In genomic region chr3:129904381-129905132, GRCm38 (mm10) we compare ENCODE assay signal across 20 mouse cellular contexts. TPM values are rescaled to one million over a fixed set of nuclear protein-coding genes. Genes with fewer than 3 reads are reported as not detected.
DNase-seq lines count a peak whose midpoint lies in the region; ATAC-seq and TF ChIP-seq lines count a peak whose summit lies in the region.
"Had no signal": no experiment of that assay in that cellular context is flagged by ENCODE, and none has a peak within 500 bp of the region (broad histone marks: within the 10 kb centered on the region; RNA-seq: fewer than 3 reads in every experiment).

No protein-coding gene starts in this region.

- TF ChIP-seq EP300 in liver, postnatal 0 days (IDR thresholded peaks at IDR 0.05; ENCODE audit: low read depth): no peak
- peak; percentile 90 for TF ChIP-seq EP300 in CH12.LX (IDR thresholded peaks at IDR 0.05; ENCODE audit: low read length)

- WGBS in liver, postnatal 0 days (ENCODE audit: insufficient replicate concordance): 47% methylated on average over 7 of the region's 7 CpGs

- dilution Hi-C loops in CH12.LX (cut with MboI; ENCODE audit: extremely low pct_ligation_motif_present, extremely low pct_unique_long_range_greater_than_20kb, low sequenced_read_pairs): no loop called here

- no peaks in the 10 kb centered on the region for H3K27me3 ChIP-seq in liver, postnatal 0 days (ENCODE audit: insufficient read depth, low read length)
- H3K27me3 ChIP-seq in CH12.LX (replicated peaks): no peaks in the 10 kb centered on the region
- H3K27me3 ChIP-seq: embryonic facial prominence, embryonic 15.5 days; forebrain, embryonic 12.5 days; heart, embryonic 12.5 days; lung, embryonic 15.5 days had no signal

- 0 out of 2 replicates have a peak, but pooled peaks have one; percentile 19 for TF ChIP-seq CTCF in liver, postnatal 0 days (IDR thresholded peaks at IDR 0.05; ENCODE audit: low read depth)
- TF ChIP-seq CTCF in CH12.LX (conservative IDR thresholded peaks at IDR 0.05 in 1 of 2, IDR thresholded peaks at IDR 0.05 in 1 of 2; ENCODE audit: low read depth in 2 of 2, low read length in 2 of 2): peak in 1 of 2 experiments; percentile 37; a peak in 2 of 4 replicates

- in situ Hi-C loops in CH12.LX (cut with MboI; ENCODE audit: low pct_ligation_motif_present, low pct_unique_long_range_greater_than_20kb, low sequenced_read_pairs): loop anchor here (25.0 kb wide), 1 partner anchor 783 kb away; no protein-coding TSS in a partner anchor

- ATAC-seq in liver, postnatal 0 days: 0 out of 2 replicates have a peak, but pooled peaks have one; percentile 13
- ATAC-seq in megakaryocyte, adult 5-6 weeks (ENCODE audit: poor library complexity, severe bottlenecking): peak; percentile 64
- ATAC-seq: CD4-positive, CD25-positive, alpha-beta regulatory T cell, adult 4 months; hindbrain, embryonic 16.5 days; intestine, postnatal 0 days had no signal

- H3K4me3 ChIP-seq in liver, postnatal 0 days (ENCODE audit: low read depth, low read length): no peak overlapping the region
- H3K4me3 ChIP-seq in CH12.LX (replicated peaks in 1 of 3; ENCODE audit: low read depth in 2 of 3, low read length in 2 of 3, poor library complexity in 1 of 3): peak overlapping the region in 1 of 3 experiments; percentile 19
- H3K4me3 ChIP-seq: embryonic facial prominence, embryonic 15.5 days; forebrain, embryonic 12.5 days; heart, embryonic 12.5 days; lung, embryonic 15.5 days; myocyte had no signal

- DNase-seq in liver, postnatal 0 days: no peak
- no peak for DNase-seq in liver
- DNase-seq in CH12.LX (ENCODE audit: extremely low read depth): peak; percentile 84
- peak; percentile 16 for DNase-seq in thymus, postnatal 25 days
- DNase-seq in gastrocnemius, postnatal 10 days: no peak
- DNase-seq in gastrocnemius, postnatal 14 days: no peak
- DNase-seq: embryo, embryonic 11 days; gastrocnemius, postnatal 36 days; layer of hippocampus, postnatal 36 days; right cerebral cortex, adult 18-20 months had no signal

- H3K4me1 ChIP-seq in liver, postnatal 0 days (ENCODE audit: insufficient read depth): peaks cover 23% of the 10 kb centered on the region
- H3K4me1 ChIP-seq in CH12.LX (ENCODE audit: control insufficient read depth in 1 of 2, insufficient read depth in 2 of 2): peaks cover 18 to 50% of the 10 kb centered on the region in 2 experiments

- no peak overlapping the region for H3K9ac ChIP-seq in liver, postnatal 0 days (replicated peaks)
- H3K9ac ChIP-seq in CH12.LX (ENCODE audit: insufficient read depth, low read depth): no peak overlapping the region
- H3K9ac ChIP-seq: embryonic facial prominence, embryonic 15.5 days; forebrain, embryonic 12.5 days; heart, embryonic 12.5 days; lung, embryonic 15.5 days had no signal

- intact Hi-C loops in gastrocnemius, postnatal 14 days (cut with DNase I; ENCODE audit: low total_unique reads): no loop called here

- H3K27ac ChIP-seq in liver, postnatal 0 days (ENCODE audit: low read depth): no peak overlapping the region
- H3K27ac ChIP-seq in CH12.LX (ENCODE audit: insufficient read depth, low read depth): no peak overlapping the region
- H3K27ac ChIP-seq: embryonic facial prominence, embryonic 15.5 days; forebrain, embryonic 12.5 days; lung, embryonic 15.5 days had no signal

- no peak for TF ChIP-seq POLR2A in CH12.LX (IDR thresholded peaks at IDR 0.05; ENCODE audit: low read depth, low read length)

- peak; percentile 8 for TF ChIP-seq RAD21 in CH12.LX (IDR thresholded peaks at IDR 0.05; ENCODE audit: low read depth, low read length)

- H3K9me3 ChIP-seq in liver, postnatal 0 days (ENCODE audit: low read length): no peaks in the 10 kb centered on the region
- no peaks in the 10 kb centered on the region for H3K9me3 ChIP-seq in CH12.LX (replicated peaks; ENCODE audit: low read length)
- H3K9me3 ChIP-seq: embryonic facial prominence, embryonic 15.5 days; forebrain, embryonic 12.5 days; heart, embryonic 12.5 days; lung, embryonic 15.5 days had no signal

- no peaks in the 10 kb centered on the region for H3K79me2 ChIP-seq in CH12.LX (replicated peaks; ENCODE audit: control insufficient read depth, extremely low read depth, insufficient read depth, poor library complexity, severe bottlenecking)

- no peak overlapping the region for H3K4me2 ChIP-seq in liver, postnatal 0 days (ENCODE audit: low read depth, low read length)
- H3K4me2 ChIP-seq in CH12.LX (ENCODE audit: insufficient read depth, low read depth, poor library complexity, severe bottlenecking): no peak overlapping the region
- H3K4me2 ChIP-seq: embryonic facial prominence, embryonic 15.5 days; forebrain, embryonic 12.5 days; heart, embryonic 12.5 days; lung, embryonic 15.5 days; midbrain, embryonic 11.5 days had no signal

- peaks cover 15% of the 10 kb centered on the region for H3K36me3 ChIP-seq in liver, postnatal 0 days (replicated peaks; ENCODE audit: insufficient read depth, low read length)
- H3K36me3 ChIP-seq in CH12.LX (replicated peaks in 1 of 2; ENCODE audit: control insufficient read depth in 1 of 2, insufficient read depth in 1 of 2, low read length in 1 of 2): peaks cover 3 to 25% of the 10 kb centered on the region in 2 experiments

TF ChIP-seq in CH12.LX, 34 proteins besides CTCF, POLR2A, EP300 and RAD21 (continues in another document):
- no peak for TF ChIP-seq CHD1 (IDR thresholded peaks at IDR 0.05; ENCODE audit: low read depth, low read length)
- peak; percentile 88 for TF ChIP-seq IRF4 (IDR thresholded peaks at IDR 0.05; ENCODE audit: low read depth, low read length)
- peak; percentile 46; the same call in 1 of the 2 replicates for TF ChIP-seq SIN3A (IDR thresholded peaks at IDR 0.05; ENCODE audit: low read length)
- no peak for TF ChIP-seq GABPA (IDR thresholded peaks at IDR 0.05; ENCODE audit: insufficient replicate concordance, low read depth, low read length)
- no peak for TF ChIP-seq USF2 (conservative IDR thresholded peaks at IDR 0.05; ENCODE audit: low read depth, low read length)
- no peak for TF ChIP-seq CHD2 (IDR thresholded peaks at IDR 0.05; ENCODE audit: low read length)
- no peak for TF ChIP-seq ZMIZ1 (IDR thresholded peaks at IDR 0.05; ENCODE audit: low read depth, low read length)
- no peak for TF ChIP-seq POLR2AphosphoS2 (IDR thresholded peaks at IDR 0.05; ENCODE audit: low read depth, low read length)
- TF ChIP-seq MAFK (IDR thresholded peaks at IDR 0.05; ENCODE audit: insufficient replicate concordance, low read length): peak; percentile 61; the same call in 1 of the 2 replicates
- peak; percentile 87 for TF ChIP-seq BHLHE40 (IDR thresholded peaks at IDR 0.05; ENCODE audit: low read depth, low read length)
- TF ChIP-seq JUN (IDR thresholded peaks at IDR 0.05; ENCODE audit: insufficient read depth, low read depth, low read length): peak; percentile 41; the same call in 1 of the 2 replicates
- TF ChIP-seq KAT2A (IDR thresholded peaks at IDR 0.05; ENCODE audit: insufficient replicate concordance, low read length): no peak
- TF ChIP-seq MXI1 (IDR thresholded peaks at IDR 0.05; ENCODE audit: low read depth, low read length): no peak; the same call in 1 of the 2 replicates
- no peak for TF ChIP-seq ZKSCAN1 (IDR thresholded peaks at IDR 0.05; ENCODE audit: borderline replicate concordance, low read depth, low read length)
- TF ChIP-seq ZNF384 (IDR thresholded peaks at IDR 0.05; ENCODE audit: low read depth, low read length): no peak
- peak; percentile 78 for TF ChIP-seq ETS1 (conservative IDR thresholded peaks at IDR 0.05; ENCODE audit: low read depth, low read length)
- no peak for TF ChIP-seq HCFC1 (IDR thresholded peaks at IDR 0.05; ENCODE audit: low read depth, low read length)
- TF ChIP-seq NRF1 (IDR thresholded peaks at IDR 0.05; ENCODE audit: low read depth, low read length): no peak
- no peak for TF ChIP-seq USF1 (IDR thresholded peaks at IDR 0.05; ENCODE audit: low read depth, low read length)
- peak; percentile 55; the same call in 1 of the 2 replicates for TF ChIP-seq JUND (conservative IDR thresholded peaks at IDR 0.05; ENCODE audit: low read depth, low read length)
- no peak for TF ChIP-seq TBP (conservative IDR thresholded peaks at IDR 0.05; ENCODE audit: low read depth, low read length)
- TF ChIP-seq NELFE (IDR thresholded peaks at IDR 0.05; ENCODE audit: low read depth, low read length): no peak
- no peak for TF ChIP-seq ELF1 (IDR thresholded peaks at IDR 0.05; ENCODE audit: low read depth, low read length)
- TF ChIP-seq ZC3H11A (IDR thresholded peaks at IDR 0.05; ENCODE audit: low read depth, low read length): no peak
- 0 out of 2 replicates have a peak, but pooled peaks have one; percentile 15 for TF ChIP-seq TCF12 (IDR thresholded peaks at IDR 0.05; ENCODE audit: low read depth, low read length)
- TF ChIP-seq SMC3 (IDR thresholded peaks at IDR 0.05; ENCODE audit: low read depth, low read length): no peak; the same call in 1 of the 2 replicates
- TF ChIP-seq UBTF (IDR thresholded peaks at IDR 0.05; ENCODE audit: low read depth, low read length): no peak
- TF ChIP-seq MYC (IDR thresholded peaks at IDR 0.05; ENCODE audit: low read depth, low read length): peak; percentile 70; the same call in 1 of the 2 replicates
- TF ChIP-seq RCOR1 (conservative IDR thresholded peaks at IDR 0.05; ENCODE audit: low read depth, low read length): peak; percentile 87; the same call in 1 of the 2 replicates
- TF ChIP-seq MEF2A (IDR thresholded peaks at IDR 0.05; ENCODE audit: borderline replicate concordance, low read depth, low read length): peak; percentile 67; the same call in 1 of the 2 replicates
- TF ChIP-seq PAX5 (IDR thresholded peaks at IDR 0.05; ENCODE audit: low read length): no peak

RNA-seq across cellular contexts. Expression of gene Casp6, which starts 3.3 kb away (rescaled TPM):
- polyA plus RNA-seq in liver, postnatal 0 days (2015; fragmentation: Nextera tagmentation; extraction: Ambion mirVana): 31.6 and 34.4 TPM in 2 replicates
- total RNA-seq in CH12.LX (2012; rRNA removed) (6.0 and 10.5 TPM in 2 replicates), CH12.LX (2014; rRNA removed) (14.4 and 15.3 TPM in 2 replicates)
- 26.2 and 31.7 TPM in 2 replicates for polyA plus RNA-seq in CH12.LX (2012; ENCODE audit: insufficient read length, low read depth)
- 24.6 and 32.3 TPM in 2 replicates for total RNA-seq in megakaryocyte, adult 5-6 weeks (2015)
- total RNA-seq in megakaryocyte, adult 5-6 weeks (2017): 14.1 and 17.1 TPM in 2 replicates
- total RNA-seq in gastrocnemius, postnatal 10 days (2021): 1 to 10 TPM; 5.6 to 8.2 TPM
- total RNA-seq in gastrocnemius, postnatal 14 days (2021): 1 to 10 TPM; 5.2 to 5.7 TPM

RNA-seq across cellular contexts. Expression of gene Pla2g12a, which starts 26.2 kb away (rescaled TPM):
- polyA plus RNA-seq in liver, postnatal 0 days (2015; fragmentation: Nextera tagmentation; extraction: Ambion mirVana): 58.4 and 61.3 TPM in 2 replicates
- total RNA-seq in CH12.LX (2012; rRNA removed) (38.4 and 50.2 TPM in 2 replicates), CH12.LX (2014; rRNA removed) (78.3 and 81.6 TPM in 2 replicates)
- 58.6 and 62.1 TPM in 2 replicates for polyA plus RNA-seq in CH12.LX (2012; ENCODE audit: insufficient read length, low read depth)
- total RNA-seq in megakaryocyte, adult 5-6 weeks (2015): 4.3 and 6.0 TPM in 2 replicates
- 6.1 and 7.2 TPM in 2 replicates for total RNA-seq in megakaryocyte, adult 5-6 weeks (2017)
- 10 to 100 TPM; 18.4 to 22.9 TPM for total RNA-seq in gastrocnemius, postnatal 10 days (2021)
- total RNA-seq in gastrocnemius, postnatal 14 days (2021): 10 to 100 TPM; 28.2 to 39.8 TPM

Comparison
In these comparisons a context has a peak if more than half of its experiments do, and no peak if none do; other contexts are left out.
1. DNase-seq: peak in CH12.LX (single experiment) and thymus, postnatal 25 days (single experiment); none in liver, postnatal 0 days (single experiment), liver (single experiment), gastrocnemius, postnatal 10 days (single experiment) and gastrocnemius, postnatal 14 days (single experiment).